Mouse (Mus musculus) brain, embryonic 14.5 days (tissue): Measurements from ENCODE around the gene Olfr287. TPM values are rescaled to one million over a fixed set of nuclear protein-coding genes. Genes with fewer than 3 reads are reported as not detected.

ENCODE experiments used
- DNase-seq: peaks from one replicate; pipeline ENCODE4 v3.0.0-alpha.2; 2011; ENCODE audit warnings: low read depth
- CTCF ChIP-seq: fragments of 200-500 bp; IDR thresholded peaks from 2 replicates; pipeline ENCODE4 v1.5.1; 2012; ENCODE audit warnings: inconsistent platforms, mild to moderate bottlenecking, moderate library complexity, borderline replicate concordance; ENCODE audit not compliant: insufficient read depth, insufficient read length; ENCODE audit errors: extremely low read depth
- POLR2A ChIP-seq: fragments of 200-500 bp; IDR thresholded peaks from 2 replicates; pipeline ENCODE4 v1.6.1; 2012; ENCODE audit warnings: mild to moderate bottlenecking, inconsistent platforms, borderline replicate concordance; ENCODE audit not compliant: poor library complexity, insufficient read depth, insufficient read length, severe bottlenecking; ENCODE audit errors: extremely low read depth
- polyA plus RNA-seq: library from polyadenylated mRNA; depleted of rRNA; stranded (reverse); fragments of >200 nt; gene quantifications from 2 replicates; pipeline ENCODE4 v1.2.3, GENCODE M21; 2012; rRNA removed

Olfr287 gene
- polyA plus RNA-seq, 1 experiment, result not detected

GRCm38 (mm10) chr15:98166963-98167644 is 53.8 kb downstream of the Olfr287 start, which contains the start of gene Ccdc184:
Ccdc184 (plus strand) TSS chr15:98167158.
- no peak for TF ChIP-seq POLR2A
- no peak for TF ChIP-seq CTCF
- peak; percentile 66 for DNase-seq

- DNase-seq, result no peak
- TF ChIP-seq CTCF (no peak), POLR2A (no peak)
These were observed 55.3 kb downstream of the Olfr287 start, which contains the start of gene Asb8 for GRCm38 (mm10) chr15:98165525-98165924. Asb8 (minus strand) TSS chr15:98165625.

- TF ChIP-seq CTCF, result no peak
- no peak for TF ChIP-seq POLR2A
- no peak for DNase-seq
These were observed 58.3 kb downstream of the Olfr287 start for GRCm38 (mm10) chr15:98162561-98162960.

GRCm38 (mm10) chr15:98161026-98161805 is 59.6 kb downstream of the Olfr287 start:
- TF ChIP-seq CTCF, result no peak
- no peak for TF ChIP-seq POLR2A
- DNase-seq, result no peak

GRCm38 (mm10) chr15:98157253-98157652 is 63.6 kb downstream of the Olfr287 start:
- DNase-seq, result no peak
- TF ChIP-seq CTCF, result no peak
- TF ChIP-seq POLR2A, result no peak

Other genes with a start within 250 kb of the Olfr287 start
- gene Col2a1, start 216.4 kb downstream of the Olfr287 start, polyA plus RNA-seq, result 60.2 and 78.5 TPM in 2 replicates
- gene Pfkm, start 128.5 kb downstream of the Olfr287 start, polyA plus RNA-seq, result 96.7 and 102 TPM in 2 replicates
- 20.0 and 25.3 TPM in 2 replicates for gene Senp1, start 127.3 kb downstream of the Olfr287 start, polyA plus RNA-seq
- gene Asb8, start 55.4 kb downstream of the Olfr287 start, polyA plus RNA-seq, result 53.9 and 60.1 TPM in 2 replicates
- 43.2 and 59.2 TPM in 2 replicates for gene Ccdc184, start 53.9 kb downstream of the Olfr287 start, polyA plus RNA-seq
- not detected in 2 replicates for gene Olfr288, start 25.5 kb downstream of the Olfr287 start, polyA plus RNA-seq
- gene Gm44579, start 79 bp downstream of the Olfr287 start, polyA plus RNA-seq, result not detected in 2 replicates
- not detected in 2 replicates for gene Olfr286, start 13.4 kb upstream of the Olfr287 start, polyA plus RNA-seq
- not detected in 2 replicates for gene H1fnt, start 36.2 kb upstream of the Olfr287 start, polyA plus RNA-seq
- gene Zfp641, start 75.1 kb upstream of the Olfr287 start, polyA plus RNA-seq, result 7.7 and 13.9 TPM in 2 replicates
- not detected in 2 replicates for gene Olfr285, start 96.3 kb upstream of the Olfr287 start, polyA plus RNA-seq
- gene Olfr284, start 119.9 kb upstream of the Olfr287 start, polyA plus RNA-seq, result not detected in 2 replicates
- gene Olfr283, start 159.9 kb upstream of the Olfr287 start, polyA plus RNA-seq, result not detected in 2 replicates
- not detected in 2 replicates for gene Olfr282, start 210.2 kb upstream of the Olfr287 start, polyA plus RNA-seq
- not detected in 2 replicates for gene Olfr281, start 231.5 kb upstream of the Olfr287 start, polyA plus RNA-seq
- not detected in 2 replicates for gene OR5BS1P, start 248.8 kb upstream of the Olfr287 start, polyA plus RNA-seq